Mouse (Mus musculus) c-Kit-negative CD71-positive TER-119-positive erythroid progenitor cells, embryonic 14.5 days (primary cell): Measurements from ENCODE around the gene Phlpp2.

Experiments
- DNase-seq: peaks from one replicate; pipeline ENCODE4 v3.0.0-alpha.2; 2013; ENCODE audit warnings: low read depth, low spot score

The Phlpp2 gene

DNA sequence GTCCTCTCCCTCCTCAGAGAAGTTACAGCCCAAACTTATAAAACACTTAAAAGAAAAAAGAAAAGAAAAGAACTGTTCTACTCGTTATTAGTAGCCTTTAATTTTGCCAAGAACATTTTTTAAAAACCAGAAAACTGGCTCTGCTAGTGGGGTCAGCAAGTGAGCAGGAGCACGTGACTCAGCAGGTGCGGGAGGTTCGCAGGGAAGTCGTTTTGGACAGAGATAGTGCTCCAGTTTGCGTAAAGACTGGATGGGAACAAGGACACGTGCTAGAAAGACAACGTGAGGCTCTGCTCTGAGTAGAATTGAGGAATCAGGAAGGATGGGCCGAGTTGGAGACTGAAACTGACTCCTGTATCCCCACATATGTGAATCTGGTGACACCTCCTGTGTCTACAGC is 94.6 kb downstream of the Phlpp2 start:
- DNase-seq, result no peak

DNA sequence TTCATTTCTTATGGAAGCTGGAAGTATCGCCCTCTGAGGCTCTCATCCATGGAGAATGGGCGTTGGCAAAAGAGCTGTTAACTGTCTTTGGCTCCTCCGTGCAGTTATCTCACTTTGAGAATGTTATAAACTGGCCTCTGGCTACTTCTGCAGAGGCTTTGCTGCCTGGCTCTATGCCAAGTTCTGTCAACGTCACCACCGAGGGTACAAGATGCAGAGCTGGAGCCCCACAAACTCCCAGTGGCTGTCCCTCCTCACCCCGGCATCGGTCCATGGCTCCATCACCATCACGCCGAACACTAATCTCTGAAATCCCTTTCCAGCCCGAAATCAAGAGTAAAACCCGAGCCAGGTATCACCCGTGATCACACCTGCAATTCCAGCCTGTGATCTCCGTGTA is 95.1 kb downstream of the Phlpp2 start:
- DNase-seq, result no peak

DNA sequence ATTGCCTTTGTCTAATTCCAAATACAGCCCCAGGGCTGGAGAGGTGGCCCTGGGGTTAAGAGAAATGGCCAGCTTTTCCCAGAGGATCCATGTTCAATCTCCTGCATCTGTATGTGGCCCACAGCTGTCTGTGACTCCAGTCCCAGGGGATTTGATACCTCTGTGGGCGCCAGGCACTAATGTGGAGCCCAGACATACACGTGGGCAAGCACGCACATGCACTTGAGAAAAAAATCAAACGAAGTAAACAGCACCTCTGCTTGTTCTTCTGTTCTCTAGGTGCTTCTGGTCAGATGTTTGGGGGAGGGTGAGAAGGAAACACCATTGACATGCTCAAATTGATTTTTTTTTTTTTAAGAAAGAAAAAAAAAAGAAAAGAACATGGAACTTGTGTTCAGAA is 95.8 kb downstream of the Phlpp2 start:
- DNase-seq, result no peak

DNA sequence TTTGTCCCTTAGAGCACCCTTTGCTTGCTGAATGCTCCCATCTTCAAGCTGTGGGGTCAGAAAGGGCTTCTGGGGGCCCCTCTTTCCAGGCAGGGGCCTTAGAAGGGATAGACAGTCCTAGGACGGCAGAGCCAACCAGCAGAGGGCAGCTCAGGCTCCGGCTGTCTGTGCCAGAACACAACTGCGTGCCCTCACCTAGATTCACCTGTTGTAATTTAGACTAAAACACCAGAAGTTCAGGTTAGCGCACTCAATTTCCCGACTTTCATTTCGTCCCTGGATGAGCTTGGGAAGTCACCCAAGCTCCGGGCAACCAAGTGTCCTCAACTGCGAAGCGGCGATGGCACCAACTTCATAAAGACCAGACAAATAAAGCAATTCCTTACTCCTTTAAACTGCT is 100.5 kb downstream of the Phlpp2 start:
- DNase-seq, result no peak

DNA sequence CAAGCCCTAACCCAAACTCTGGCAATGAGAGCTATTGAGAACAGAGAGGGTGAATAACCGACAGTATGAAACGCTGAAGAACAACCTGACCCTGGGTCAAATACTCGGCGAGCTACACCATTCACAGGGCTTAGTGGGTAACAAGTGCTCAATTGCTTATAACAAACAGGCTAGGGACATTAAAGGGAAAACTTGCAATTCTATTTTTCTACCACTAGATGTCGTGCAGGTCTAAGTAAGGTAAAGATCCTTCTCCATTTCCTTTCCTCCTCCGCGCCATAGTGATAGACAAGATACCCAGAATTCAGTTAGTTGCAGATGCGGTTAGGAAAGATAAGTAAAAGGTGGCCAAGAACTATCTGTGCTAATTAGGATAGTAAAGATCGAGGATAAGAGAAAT is 102.0 kb downstream of the Phlpp2 start:
- peak; percentile 11 for DNase-seq

DNA sequence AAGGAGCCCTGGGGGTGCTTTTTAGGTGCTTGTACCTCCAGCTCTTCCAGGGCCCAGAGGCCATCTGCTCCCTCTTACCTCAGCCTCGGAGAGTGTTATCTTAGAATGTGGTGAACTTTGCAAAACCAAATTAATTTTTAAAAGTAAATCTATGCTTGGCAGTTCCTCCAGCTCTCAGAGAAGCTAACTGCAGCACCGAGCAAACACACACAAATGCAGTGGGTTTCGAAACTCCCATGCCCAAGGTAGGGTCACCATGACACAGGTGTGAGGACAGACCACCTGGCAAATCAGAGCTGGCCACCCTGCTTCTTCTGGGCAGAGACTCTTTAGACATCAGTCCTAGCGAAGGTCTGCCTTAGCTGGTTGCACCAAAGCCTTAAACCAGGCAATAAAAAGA is 104.6 kb downstream of the Phlpp2 start:
- DNase-seq, result no peak

DNA sequence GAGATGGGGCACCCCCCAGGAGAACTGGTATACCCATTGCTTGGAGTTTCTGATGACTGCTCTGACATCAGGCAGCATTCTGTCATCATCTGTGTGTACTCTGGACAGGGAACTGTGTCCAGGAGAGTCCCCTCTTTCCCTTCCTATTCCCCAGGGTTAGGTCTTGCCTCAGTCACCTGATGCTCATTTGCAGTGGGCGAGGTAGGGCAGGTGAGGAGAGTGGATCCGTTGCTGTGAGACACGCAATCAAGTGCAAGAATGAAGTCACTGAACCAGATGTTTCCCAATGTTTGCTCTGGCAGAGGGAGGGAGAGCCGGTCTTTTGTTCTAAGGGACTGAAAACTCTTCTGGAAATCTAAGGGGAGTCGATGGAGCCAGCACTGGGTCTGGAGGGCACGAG is 111.0 kb downstream of the Phlpp2 start:
- DNase-seq, result no peak

DNA sequence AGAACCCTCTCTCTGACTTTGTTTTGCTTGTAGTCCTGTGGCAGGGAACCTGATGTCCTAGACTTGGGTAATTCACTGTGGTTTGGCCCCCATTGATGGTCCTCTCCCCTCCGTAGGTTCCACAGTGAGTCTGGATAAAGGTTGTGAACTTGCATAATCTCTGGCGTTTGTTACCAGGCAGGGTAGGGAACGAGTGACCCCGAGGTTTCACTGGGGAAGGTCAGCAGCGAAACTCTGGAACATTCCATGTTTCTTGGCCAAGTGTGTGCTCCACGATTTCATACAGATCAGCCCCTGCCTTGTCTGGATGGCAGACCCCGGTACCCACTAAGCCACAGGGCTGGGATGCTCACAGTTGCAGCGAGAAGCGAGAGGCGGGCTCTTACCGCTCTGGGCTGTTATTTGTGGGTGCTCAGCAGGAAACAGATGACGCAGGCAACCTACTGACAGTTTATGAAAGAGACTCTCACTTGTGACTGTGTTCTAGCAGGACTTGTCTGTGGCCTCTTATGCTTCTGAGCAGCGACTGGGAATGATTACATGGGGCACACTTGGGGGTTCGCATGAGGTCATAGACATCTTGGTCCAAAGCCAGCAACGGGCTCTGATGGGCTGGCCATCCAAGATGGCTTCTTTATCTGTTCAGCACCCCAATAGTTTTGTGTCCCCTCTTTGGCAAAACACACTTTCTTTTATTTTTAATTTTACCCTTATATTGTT is 114.2 kb downstream of the Phlpp2 start:
- no peak for DNase-seq

DNA sequence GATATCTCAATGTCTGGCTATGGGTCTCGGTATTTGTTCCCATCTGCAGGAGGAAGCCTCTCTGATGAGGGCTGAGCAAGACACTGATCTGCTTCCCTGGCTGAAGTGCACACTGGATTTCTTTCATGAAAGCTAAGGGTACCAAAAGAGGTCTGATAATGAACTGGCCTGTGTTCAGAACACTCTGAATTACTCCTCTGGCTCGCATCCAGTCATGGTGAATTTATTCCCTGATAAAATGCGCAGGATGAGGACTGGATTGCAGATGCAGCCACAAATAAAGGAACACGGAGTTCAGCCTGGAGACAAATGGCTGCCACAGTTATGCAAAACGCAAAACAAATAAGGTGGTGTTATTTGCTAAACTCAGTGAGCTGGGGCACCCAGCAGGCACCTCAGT is 115.6 kb downstream of the Phlpp2 start:
- DNase-seq, result no peak

DNA sequence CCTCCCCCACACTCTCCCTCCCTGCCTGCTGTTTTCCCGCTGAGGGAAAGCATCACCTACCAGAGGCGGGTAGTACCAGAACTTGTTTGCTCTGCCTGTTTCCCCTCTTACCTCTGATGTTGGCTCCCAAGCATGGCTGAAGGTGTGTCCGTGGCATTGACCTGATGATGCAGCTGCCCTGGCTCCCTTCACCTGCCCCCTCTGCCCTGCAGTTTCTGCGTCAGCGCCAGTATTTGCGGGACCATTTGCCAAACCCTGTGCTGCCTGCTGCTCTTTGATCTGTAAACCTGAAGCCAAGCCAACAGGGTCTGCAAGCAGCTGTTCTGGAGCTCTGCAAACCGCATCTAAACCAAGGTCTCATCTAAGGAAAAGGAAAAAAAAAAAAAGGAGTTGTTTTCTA is 118.0 kb downstream of the Phlpp2 start:
- no peak for DNase-seq

DNA sequence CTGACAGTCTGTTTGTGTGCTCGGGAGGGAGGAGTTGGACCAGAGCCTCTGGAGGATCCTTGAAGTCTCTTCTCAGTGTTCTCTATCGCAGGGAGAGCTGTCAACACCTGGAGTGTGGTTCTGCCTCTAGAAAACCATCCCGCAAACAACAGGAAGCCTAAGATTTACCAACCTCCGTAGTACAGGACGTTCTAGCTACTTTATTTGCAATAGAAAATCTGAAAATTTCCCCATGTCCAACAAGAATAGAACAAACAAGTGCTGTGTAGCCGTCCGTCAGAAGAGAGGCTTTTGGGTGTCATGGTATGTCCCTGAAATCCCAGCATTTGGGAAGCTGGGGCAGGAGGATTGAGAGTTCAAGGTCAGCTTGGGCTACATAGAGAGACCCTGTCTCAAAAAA is 119.4 kb downstream of the Phlpp2 start:
- DNase-seq, result no peak

DNA sequence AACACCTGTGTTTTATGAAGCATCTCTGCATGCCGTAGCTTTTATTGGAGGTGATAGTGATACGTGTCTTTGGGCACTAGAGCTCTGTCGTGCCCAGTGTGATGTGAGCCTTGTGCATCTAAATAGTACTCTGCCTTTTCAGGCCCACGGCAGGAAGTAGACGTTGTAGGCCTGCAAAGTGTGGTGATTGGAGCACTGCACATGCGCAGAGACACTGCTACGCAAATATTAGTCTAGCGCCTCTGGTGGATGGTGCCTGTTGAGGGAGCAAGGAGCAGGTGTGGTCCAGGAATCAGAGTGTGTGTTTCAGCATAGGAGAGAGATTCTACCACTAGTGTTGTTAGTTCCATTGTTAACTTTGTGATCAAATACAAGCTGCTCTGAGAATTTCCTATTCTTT is 120.8 kb downstream of the Phlpp2 start:
- DNase-seq, result no peak

DNA sequence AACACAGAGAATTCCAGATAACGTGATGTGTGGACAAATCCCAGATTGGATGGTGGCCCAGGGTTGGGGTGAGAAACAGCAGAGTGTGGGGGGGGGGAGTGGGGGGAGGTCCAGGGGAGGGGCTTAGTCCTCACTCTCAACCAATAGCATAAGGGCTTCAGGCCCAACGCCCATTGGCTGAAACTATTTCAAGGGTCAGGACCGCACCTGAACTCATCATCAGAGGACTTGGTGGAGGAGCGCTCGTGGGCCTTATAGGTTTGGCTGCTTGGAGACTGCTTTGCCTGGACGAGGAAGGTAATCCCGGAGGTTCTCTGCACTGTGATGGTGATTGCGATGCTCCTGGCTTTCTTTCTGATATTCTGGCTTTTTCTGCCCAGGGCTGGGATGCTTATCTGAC is 121.9 kb downstream of the Phlpp2 start, which contains the start of gene Tat:
Gene Tat (plus strand): TSS at position 214 of the 400 bp plus-strand sequence.
- DNase-seq, result no peak

DNA sequence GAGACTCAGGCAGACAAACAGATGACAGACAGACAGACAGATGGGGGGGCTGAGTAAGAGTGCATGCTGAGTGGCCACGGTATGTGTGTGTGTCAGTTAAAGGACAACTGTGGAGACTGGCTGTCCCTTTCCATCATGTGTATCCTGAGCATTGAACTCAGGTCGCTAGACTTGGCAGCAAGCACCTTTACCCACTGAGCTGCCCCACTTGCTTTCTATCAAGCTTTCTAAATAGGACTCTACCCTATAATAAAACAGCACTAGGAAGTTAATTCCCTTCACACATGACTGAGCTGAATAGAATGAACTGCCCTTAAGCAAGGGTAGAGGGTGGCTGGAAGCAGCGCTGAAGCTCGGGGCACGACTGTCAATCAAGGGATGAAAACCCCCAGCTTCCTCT is 123.8 kb downstream of the Phlpp2 start:
- no peak for DNase-seq

DNA sequence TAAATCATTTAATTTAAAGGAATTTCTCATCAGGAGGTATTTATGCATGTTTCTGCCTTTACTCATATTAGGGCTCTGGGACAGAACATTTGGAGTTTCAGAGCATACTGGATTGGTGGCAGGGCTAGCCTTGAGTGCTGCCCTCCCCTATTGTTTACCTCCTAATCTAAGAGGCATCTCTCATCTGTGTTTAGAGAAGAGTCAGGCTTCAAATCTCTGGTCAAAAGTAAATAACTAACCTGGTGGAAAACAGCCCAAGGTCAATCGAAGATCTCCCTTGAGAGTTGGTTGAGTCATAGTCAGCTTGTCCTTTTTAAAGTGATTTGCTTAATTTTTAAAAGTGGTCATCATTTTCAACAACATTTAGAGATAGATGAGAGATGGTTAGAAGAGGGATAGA is 124.6 kb downstream of the Phlpp2 start:
- DNase-seq, result no peak
